Mouse (Mus musculus) heart, postnatal 36 days (tissue): ENCODE measurements around the gene Zfp185. TPM values are rescaled to one million over a fixed set of nuclear protein-coding genes. Genes with fewer than 3 reads are reported as not detected.

ENCODE experiments used
- DNase-seq, 2 experiments: peaks; one replicate each; pipeline ENCODE4 v3.0.0; 2021 to 2022
- intact Hi-C: fragments of 180-260 bp; cut with DNase I; formaldehyde crosslinking; loops from one replicate; pipeline ENCODE4 v1.15.1; 2025
- total RNA-seq, 2 experiments: library from RNA; stranded (reverse); gene quantifications; 2 replicates each; pipeline ENCODE4 v1.2.3; 2021

The Zfp185 gene
- total RNA-seq: 1 to 10 TPM; 1.6 to 2.6 TPM

DNA sequence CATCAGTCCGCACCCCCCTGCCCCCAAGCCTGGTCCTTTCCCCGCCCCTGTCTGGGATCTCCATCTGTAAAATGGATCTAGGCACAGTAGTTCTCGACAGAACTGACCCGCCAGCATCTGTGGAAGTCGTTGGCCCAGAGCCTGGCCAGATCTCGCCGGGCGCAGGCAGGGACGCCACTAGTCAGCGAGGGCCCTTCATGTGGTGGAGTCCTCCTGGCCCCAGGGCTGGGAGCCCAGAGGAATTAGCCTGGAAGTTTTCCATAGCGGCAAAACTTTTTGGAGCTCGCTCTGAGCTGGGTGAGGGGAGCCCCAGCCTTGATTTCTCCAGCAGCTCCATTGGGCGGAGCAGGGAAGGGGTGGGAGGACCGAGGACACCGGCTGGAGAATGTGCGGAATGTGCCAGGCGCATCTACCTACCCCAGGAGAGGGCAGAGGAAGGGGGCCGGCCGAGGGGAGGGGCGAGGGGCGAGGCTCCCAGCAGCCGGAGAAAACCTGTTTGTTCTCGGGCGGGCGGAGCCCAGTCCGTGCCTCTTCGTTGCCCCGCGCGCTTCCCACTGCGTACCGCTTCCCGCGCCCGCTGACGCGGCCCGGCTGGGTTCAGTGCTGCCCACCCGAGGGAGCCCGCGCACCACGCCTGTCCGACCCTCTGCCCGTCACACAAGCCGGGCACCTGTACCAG, at the start of gene Zfp185:
TSS of gene Zfp185 (plus strand) at position 499 of the 679 bp plus-strand sequence.
- peak; percentile 37 to 38 for DNase-seq
- intact Hi-C loops: no loop called here

DNA sequence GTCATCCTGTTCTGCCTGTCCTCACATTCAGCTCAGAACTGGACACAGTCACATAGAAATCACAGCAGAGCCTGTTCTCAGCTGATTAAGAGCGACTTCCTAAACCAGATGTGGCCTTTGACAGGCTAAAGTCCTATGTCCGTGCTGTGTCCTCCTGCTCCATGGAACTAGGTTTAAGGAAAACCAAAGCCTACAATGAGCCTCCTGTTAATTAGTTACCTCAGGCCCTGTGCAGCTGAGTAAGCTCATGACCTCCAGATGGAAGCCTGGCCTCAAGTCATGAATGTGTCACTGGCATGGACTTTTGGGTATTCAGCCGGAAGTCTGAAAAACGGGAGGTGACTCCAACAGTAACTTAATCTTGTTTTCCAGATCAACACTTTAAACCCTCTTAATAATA, 33.7 kb upstream of the Zfp185 start:
- DNase-seq: no peak
- intact Hi-C loops: no loop called here

DNA sequence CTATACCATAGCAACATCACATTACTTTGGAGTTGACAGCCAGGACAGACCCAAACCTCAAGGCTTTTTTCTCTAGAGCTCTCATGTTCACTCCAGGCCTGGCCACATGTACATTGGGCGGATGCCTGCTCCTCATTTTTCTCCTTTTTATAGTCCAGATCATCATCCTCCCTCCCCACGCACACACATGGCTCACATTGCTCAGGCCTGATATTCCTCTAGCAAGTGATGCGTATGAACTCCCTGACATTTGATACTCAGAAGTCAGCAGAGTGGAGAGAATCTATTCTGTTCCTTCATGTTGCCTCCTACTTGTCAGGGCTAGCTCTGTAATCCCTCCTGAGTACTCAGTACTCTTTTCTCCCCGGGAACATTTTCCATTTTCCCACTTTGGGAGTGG, 30.7 kb upstream of the Zfp185 start:
- intact Hi-C loops: no loop called here
- no peak for DNase-seq

DNA sequence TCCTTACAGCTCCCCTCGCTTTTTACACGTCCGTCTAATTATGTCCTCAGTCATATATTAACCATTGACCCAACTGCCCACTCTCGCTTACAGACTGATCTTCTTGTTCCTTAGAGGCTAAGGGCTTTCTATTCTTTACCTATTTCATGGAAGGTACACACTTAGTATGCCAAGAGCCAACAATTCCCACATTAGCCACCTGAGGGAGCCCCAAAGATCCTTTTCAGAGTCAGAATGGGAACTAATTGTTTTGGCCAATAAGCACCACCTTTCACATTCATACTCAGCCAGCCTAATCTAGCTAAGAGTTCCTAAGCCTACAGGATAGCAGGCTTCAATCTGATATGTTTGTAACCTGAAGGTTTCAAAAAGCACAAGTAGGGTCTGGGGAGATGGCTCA, 26.7 kb upstream of the Zfp185 start:
- intact Hi-C loops: no loop called here
- DNase-seq: no peak

DNA sequence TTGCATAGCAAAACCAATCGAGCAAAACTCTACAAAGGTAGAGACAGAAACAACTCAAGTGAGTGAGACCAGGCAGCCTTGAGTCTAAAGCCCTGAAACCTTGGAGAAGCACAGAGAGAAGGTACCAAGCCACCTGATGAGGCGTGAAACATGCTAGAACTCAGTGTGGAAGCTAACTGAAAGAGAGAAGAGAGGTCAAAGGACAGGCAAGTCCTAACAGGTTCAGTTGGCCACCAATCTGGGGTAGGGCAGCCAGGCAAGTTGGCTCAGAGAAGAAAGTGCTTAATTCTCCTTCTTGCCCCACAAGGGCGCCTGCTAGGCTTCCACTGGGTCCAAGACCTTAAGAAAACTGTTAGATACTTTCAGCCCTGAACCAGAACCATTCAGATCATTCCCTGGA, 25.6 kb upstream of the Zfp185 start:
- intact Hi-C loops: no loop called here

DNA sequence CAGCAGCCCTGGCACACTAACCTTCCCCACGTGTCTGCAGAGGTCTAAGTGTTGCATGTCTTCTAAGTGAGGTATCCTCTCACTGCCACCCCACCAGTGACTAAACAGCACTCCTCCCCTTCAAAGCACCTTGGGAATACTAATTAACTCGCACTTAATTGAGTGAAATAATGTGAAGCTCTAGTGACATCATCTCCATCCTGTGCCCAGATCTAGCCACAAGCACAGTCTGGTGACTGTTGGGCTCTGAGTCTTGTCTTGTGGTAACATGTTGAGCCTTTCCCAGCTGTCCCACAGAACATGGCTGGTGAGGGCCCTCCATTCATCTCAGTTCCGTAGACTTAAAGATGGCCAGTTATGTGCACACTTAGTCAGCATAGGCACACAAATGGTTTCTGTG, 24.4 kb upstream of the Zfp185 start:
- no peak for DNase-seq
- intact Hi-C loops: no loop called here

More for the DNA sequence above, 25.6 kb upstream of the Zfp185 start:
- no peak for DNase-seq

DNA sequence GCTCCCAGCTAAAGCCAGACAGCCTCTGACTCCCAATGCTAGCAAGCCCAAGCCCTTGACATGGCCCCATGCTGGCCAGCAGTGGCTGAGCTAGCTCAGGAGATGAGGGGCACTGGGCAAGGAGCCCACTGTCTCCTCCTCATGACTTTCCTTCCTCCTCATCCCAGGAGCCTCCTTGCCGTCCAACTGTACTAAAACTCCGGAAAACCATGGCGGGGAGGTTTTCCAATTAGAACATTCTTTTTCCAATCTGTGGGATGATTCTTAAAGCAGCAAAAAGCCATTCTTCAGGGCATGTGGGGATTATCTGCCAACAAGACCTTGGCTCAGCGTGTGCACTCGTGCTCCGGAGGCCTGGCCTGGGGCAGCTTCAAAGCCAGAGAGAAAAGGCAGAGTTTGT, 4.3 kb upstream of the Zfp185 start:
- DNase-seq: no peak
- intact Hi-C loops: no loop called here

DNA sequence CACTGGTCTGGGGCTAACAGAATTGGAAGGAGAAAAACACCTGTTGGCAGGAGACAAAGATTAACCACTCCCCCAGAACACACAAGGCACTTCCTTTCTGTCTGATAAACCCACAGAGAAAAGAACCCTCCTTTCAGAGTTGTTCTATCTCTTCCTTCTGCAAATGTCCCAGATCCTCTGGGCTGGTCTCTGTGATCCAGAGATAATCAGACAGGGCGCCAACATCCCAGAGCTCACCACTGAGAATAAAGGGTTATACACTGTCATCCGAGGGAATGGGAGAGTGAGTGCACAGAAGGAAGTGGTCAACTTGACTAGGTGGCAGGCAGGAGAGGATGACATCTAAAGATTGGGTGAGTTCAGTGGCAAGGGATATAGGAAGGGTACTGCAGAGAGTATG, 1.5 kb upstream of the Zfp185 start:
- intact Hi-C loops: no loop called here
- no peak for DNase-seq

DNA sequence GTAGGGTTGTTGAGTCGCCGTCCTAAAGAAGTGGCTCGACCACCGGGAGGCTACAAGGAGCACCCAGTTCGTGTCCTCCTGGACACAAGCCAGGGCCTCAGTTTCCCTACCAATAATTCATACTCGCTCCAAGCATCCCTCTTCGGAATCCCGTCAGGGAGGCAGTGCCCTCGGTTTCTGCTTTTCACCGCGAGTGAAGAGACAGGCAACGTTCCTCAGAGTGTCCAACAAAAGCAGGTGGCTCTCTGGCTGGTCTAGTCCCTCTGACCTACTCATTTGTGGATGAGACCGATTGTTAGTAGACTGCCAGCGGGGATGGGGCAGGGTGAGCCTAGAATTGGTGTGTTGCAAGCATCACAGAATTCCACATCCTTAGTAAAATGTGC, 374 bp downstream of the Zfp185 start:
- intact Hi-C loops: no loop called here
- DNase-seq: no peak

DNA sequence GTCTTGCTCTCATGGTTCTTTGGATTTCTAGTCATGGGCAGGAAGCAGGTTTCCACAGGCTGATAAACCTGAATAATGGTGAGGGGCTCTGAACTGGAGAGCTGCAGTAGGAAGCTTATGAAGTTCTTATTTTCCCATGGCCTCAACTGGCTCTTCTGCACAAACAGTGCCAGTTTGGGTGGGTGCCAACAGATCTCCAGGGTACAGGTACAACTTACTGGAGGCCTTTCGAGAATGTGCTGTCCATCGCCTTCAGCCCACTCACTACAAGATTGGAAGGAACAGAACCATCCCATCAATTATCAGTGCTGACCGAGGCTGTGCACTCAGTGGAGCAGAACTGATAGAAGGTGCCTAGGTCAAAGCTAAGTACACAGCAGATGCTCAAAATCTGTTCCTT, 1.3 kb downstream of the Zfp185 start:
- DNase-seq: no peak
- intact Hi-C loops: no loop called here

DNA sequence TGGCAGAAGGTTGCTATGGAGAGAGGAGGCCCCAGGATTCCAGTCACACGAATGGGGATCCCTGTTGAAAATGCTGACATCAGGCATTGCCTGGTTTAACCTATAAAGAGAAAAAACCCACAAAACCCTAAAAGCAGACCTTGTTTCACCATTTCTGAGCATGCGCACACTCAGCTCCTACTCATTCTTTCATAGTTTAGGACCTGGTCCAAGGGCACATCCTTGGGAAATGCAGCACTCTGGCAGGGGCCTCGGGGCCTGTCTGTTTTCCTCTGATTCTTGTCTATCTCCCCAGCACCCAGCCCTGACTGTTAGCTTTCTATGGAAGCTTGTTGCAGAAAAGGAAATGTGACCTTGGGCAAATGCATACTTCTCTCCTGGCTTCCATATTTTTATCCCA, 3.4 kb downstream of the Zfp185 start:
- DNase-seq: no peak
- intact Hi-C loops: no loop called here

DNA sequence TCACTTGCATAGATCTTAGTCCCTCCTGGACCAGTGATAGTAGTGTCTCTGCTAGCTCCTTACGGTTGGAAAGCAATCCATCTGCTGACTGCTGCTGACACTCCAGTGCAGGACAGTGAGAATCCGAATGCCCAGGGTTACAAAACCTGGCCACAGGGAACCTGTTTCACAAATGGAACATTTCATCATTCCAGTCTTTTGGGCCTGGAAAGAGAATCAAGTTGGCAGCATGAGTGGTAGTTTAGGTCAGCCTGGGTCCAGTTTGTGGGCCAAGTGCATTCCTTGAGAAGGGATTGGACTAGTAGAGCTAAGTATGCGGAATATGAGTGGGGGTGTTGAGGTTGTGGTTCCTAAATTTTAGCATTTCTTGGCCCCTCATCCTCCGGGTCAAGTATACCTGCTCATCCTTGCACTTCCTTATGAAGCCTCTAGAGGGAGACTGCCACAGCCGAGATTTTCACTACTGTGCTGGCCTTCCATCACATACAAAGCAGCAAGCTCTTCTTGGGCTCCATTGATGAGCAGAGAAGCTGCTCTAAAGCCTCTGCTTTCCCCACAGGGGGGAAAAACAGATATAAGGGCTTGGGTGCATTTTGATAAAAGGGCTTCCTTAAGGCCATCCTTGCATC, 5.3 kb downstream of the Zfp185 start:
- no peak for DNase-seq
- intact Hi-C loops: no loop called here

DNA sequence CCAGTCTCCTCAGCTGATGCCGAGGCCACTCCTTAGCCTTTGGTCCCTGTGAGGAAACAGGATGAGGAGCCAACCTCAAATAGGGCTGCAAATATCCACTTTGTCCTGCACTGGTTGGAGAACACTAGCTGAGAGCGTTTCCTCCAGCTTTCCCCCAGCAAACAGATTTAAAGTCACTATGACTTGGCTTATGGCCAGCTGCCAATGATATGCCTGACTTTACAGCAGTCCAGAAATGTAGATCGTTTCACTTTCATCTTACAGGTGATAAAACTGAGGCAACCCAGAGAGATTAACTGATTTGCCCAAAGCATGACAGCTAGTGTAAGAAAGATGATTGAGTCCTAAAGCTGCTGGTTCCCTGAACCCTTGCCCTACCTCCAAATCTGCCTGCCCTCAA, 8.4 kb downstream of the Zfp185 start:
- no peak for DNase-seq
- intact Hi-C loops: no loop called here

DNA sequence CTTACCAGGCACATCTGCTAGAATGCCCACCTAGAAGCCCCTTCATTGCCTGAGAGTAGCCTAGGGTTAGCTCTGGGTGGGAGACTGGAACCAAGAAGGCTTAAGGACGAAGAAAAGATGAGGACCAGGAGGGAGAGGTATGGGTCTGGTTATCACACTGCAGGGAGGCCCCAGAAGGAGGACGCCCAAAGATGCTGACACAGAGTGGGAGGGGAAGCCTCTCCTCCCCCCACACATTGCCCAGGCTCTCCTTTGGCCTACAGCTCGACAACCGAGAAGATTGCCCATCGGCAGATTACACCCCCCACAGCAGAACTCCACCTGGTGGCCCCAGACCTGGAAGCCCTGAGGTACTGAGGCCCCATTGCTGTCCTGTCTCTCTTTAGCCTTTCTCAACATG, 16.0 kb downstream of the Zfp185 start:
- no peak for DNase-seq
- intact Hi-C loops: no loop called here

DNA sequence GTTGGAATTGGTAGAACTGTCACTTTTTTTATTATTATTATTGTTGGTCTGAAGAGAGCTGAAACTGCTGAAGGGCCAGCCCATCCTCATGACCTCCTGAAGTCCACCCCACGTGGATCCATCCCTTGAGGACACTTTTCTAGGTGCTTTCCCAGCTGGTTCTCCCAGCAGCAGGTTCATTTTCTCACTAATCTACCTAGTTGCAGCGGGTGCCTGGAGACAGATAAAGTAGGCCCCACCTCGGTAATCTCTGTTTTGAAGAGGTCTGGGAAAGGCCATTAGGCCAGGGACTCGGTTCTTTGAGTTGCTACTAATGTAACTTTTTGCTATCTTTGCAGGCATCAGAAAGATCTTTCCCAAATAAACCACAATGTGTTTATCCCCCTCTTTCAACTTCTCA, 18.5 kb downstream of the Zfp185 start:
- intact Hi-C loops: loop anchor here (5.0 kb wide), 2 partner anchors 447 to 652 kb away; no protein-coding TSS in a partner anchor
- no peak for DNase-seq

DNA sequence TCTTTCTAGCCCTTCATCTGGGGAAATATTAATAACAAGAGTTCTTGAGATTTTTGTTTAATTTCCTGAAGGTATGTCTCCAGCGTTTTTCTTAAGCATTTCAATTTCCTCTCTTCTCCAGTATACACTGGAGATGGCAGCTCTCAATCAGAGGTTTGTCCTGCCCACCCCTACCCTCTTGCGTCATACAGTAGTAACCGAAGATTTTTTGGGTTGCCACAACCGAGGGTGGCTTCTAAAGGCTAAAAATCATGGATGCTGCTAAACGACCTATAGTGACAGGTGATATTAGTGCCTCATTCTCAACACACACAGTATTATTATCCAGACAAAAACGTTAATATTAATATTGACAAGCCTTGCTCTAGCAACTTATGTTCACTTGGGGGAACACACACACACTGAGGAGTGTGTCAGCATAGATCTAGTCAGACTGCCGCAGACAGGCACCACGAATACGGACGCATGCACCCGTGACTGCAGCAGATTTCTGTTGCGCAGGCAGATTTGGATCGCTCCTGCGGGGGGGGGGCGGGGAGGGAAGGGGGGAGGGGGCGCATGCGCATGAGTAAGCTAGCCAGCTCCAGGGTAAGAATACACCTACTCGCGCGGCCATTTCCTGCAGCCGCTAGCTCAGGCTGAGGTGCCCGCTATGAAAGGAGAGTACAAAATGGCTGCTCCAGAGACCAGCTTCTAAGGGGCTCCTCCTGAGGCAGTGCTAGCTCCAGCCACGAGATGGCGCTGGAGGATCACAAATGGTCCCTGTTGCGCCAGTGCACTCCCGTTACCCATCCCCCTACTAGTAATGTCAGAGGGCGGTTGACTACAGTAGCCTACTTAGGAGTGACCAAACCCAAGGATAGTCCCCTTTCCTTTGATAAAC, 20.7 kb downstream of the Zfp185 start:
- peak; percentile 89 to 94 for DNase-seq
- intact Hi-C loops: loop anchor here (5.0 kb wide), 2 partner anchors 444 to 649 kb away; no protein-coding TSS in a partner anchor

DNA sequence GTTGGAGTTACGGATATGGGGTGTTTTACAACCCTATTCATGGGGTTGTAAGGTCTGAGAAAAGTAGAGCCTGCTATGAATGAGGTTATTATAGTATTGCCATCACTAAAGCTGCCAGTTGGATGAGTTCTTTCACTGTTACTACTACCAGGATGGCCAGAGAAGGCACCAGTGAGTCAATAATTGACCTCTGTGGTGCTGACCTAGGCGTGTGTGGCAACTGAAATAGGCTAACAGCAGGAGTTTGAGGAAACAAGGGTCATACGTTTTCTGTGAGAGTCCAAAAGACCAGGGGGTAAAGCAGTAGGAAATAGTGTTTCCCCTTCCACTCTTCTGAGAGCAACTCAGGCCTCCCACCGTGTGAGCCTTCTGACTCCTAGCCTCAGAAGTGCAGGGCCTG, 25.7 kb downstream of the Zfp185 start:
- intact Hi-C loops: loop anchor here (10.0 kb wide), 3 partner anchors 332 to 1402 kb away; partner anchors contain the start of gene Zfp275

DNA sequence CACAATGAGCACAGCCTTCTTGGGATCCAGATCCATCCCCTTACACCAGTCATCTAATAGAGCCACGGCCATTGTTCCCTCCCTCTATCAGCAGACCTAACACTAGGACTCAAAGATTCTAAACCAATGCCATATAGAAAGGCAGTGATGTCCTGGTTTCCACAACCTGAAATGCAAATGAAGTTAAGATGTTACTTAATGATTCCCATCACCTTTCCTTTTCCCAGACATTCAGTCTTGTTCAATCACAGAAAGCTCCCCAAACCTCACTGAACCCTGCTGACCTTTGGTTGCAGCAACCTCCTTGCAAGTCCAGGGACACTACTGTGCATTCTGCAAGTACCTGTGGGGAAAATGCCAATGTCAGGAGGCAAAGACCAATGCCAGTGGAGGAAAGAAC, 49.9 kb downstream of the Zfp185 start, which contains the start of gene Pnma5:
TSS of gene Pnma5 (minus strand) at position 101 of the 400 bp plus-strand sequence.
- no peak for DNase-seq
- intact Hi-C loops: no loop called here

More for the DNA sequence above, 25.7 kb downstream of the Zfp185 start:
- DNase-seq: no peak

DNA sequence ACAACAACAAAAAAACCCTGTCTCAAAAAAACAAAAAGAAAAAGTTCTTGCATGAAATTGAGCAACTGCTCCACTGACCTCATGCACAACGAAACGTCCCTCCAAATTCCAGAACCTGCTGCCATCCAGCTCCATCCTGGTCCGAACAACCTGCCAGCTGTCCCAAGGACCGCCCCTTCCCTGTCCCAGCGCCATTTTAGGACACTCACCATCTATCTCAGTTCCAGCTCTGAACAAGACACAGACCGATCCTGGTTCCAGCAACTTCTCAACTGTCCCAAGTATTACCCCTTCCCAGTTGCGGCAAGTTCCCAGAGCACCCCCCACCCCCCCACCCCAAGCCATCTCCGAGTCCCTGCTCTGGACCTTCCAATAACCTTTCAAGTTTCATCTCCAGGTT, 51.7 kb downstream of the Zfp185 start:
- DNase-seq: no peak
- intact Hi-C loops: no loop called here

DNA sequence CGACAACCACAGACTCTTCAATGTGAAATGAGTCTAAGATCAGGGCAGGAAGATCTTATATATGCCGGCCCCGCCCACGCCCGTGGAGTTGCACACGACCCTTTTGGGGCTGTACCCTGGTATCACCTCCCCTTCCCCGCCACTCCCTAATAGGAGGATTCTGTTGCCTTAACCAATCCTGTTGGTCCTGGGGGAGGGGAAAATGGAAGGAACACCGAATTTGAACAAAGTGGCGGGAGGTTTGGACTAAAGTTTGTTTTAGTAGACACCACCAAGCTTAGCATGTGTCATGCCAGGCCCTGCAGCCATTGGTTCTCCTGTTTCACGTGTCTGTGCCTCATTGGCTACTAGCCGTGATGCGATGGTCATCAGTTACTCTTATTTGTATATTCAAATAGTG, 52.5 kb downstream of the Zfp185 start:
- intact Hi-C loops: no loop called here
- DNase-seq: no peak

DNA sequence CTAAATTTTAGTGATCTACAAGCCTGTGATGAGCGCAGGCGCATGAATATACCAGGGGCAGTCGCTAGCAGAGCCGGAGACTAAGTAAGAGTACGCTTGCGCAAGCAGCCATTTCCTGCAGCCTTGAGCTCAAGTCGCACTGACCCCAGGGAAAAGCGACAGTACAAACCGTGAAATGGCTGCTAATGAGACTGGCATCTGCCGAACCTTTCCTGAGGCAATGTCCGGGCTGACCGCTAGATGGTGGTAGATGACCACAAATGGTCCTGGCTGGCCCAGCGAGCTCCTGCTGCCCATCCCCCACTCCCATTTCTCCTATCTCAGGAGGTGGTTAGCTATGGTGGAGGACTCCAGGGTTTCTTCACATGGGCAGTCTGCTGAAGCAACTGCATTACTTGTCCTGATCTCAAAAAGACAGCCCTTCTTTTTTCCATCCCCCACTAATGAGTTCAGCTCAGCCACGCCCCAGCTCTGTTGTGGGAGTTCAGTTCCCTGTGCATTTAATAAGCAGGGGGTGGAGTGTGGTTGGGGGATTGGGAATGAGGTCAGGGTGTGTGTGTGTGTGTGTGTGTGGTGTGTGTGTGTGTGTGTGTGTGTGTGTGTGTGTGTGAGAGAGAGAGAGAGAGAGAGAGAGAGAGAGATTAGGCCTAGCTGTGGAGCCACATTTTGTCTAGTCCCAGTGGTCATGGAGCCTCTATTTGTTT, 66.9 kb downstream of the Zfp185 start:
- DNase-seq: peak; percentile 91 to 93
- intact Hi-C loops: loop anchor here (2.0 to 5.0 kb wide), 3 partner anchors 438 to 1358 kb away; no protein-coding TSS in a partner anchor
